Mouse (Mus musculus): ENCODE results near the gene Enkd1. TPM values are rescaled to one million over a fixed set of nuclear protein-coding genes. Genes with fewer than 3 reads are reported as not detected.

Enkd1 gene
- total RNA-seq (2021): 1 to 10 TPM; 1.6 to 1.7 TPM
- long read RNA-seq, experiment 1, partial matches to known transcripts: 0 of 1 reads
- long read RNA-seq, experiment 1, other reads (novel, unspliced or antisense): 0 of 1 reads
- long read RNA-seq, experiment 2: 0 reads

DNA sequence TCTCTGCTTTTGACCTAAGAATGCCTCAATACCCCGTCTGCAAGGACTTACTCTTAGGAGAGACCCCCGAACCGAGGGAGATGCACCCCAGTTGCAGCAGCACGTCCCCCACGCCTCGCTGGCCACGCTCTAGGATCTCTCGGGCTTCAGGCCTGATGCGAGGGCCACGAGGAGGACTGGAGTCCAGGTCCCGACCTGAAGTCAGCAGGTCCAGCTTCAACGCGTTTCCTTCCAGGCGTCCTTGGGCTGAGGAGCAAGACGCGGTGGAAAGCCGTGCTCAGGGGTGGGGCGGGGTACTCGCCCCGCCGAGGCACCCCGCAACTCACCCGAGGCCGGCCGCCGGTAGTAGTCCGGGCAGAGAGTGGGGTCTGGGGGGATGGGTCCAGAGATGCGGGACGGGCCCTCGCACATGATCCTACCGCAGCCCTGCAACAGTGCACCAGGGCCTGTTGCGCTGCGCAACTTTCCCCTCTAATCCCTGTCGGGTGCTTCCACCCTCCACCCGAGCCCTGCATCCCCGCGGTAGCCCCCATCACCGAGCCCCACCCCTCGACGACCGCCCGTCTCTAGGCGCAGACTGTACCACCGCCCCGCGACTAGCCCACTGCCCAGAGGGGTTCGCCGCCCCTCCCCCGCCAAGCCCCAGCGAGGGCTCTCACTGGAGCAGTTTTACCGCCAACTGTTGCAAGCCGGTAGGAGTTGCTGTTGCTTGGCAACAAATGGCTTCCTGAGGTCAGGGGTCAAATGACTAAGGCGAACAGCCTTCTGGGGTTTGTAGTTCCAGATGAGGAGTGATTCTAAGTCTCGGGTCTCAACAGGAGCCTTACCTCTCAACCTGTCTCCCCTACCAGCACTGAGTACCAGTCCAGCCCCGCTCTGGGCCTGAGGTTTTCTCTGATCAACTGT lies at the start of gene Enkd1, which contains the start of gene 4933405L10Rik:
Enkd1 (minus strand) TSS at position 713 of the 906 bp plus-strand sequence.
4933405L10Rik (plus strand) TSS at position 158 of the 906 bp plus-strand sequence.
- intact Hi-C loops (cut with DNase I; ENCODE audit: low total_unique reads): no loop called here
- peak; percentile 81 for DNase-seq

GRCm38 (mm10) chr8:105754688-105755087 lies 46.7 kb upstream of the Enkd1 start:
- intact Hi-C loops (cut with DNase I; ENCODE audit: low total_unique reads): no loop called here
- no peak for DNase-seq

DNA sequence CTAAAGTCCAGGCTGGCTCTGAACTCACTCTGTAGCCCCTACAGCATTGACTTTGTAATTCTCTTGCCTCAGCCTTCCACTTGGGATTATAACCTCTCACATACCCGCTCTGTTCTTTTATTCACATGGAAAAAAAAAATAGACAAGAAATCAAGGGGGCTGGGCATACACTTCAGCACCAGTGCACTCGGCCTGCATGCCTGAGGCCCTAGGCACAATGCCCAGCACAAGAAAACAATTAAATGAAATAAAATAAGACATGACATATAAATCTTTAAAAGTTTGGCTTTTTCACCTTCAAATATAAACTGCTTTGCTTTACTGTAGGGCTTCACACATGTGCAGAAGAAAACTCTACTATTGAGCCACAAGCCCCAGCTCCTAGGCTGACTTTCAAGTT lies 45.9 kb upstream of the Enkd1 start:
- intact Hi-C loops (cut with DNase I; ENCODE audit: low total_unique reads): no loop called here

DNA sequence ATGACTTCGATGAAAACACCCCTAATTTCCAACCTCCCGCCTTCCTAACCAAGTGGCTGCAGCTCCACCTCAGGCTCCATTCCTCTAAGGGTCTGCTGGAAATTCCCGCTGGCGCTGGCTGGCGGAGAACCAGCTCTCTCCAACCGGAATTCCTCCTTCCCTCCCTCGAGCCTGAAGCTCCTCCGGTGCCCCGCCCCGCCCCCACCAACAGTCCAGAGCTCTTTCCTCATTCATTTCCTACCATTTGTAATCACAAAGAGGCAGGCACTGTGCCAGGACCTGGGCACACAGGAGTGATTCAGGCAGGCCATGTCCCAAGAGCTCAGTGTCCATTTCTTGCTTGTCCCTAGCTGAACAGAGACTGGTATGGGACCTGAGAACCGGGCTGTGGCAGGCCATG lies 42.6 kb upstream of the Enkd1 start:
- intact Hi-C loops (cut with DNase I; ENCODE audit: low total_unique reads): no loop called here
- DNase-seq: peak; percentile 58

More for the DNA sequence above, 45.9 kb upstream of the Enkd1 start:
- no peak for DNase-seq

DNA sequence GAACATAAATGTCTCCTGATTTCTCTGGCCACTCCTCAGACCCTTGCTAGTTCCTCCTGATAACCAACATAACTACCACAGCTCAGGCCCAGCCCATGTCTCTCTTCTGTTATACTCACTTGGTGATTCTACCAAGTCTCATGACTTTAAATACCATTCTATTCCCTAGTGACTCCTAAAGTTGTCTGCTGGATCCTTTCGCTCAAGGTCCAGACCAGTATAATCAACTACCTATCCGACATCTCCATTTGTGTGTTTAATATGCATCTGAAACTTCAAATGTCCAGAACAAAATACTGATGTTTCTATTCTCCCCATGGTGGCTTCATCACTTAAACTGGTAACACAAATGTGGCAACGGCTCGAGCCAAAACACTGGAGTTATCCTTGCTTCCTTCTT lies 35.3 kb upstream of the Enkd1 start:
- intact Hi-C loops (cut with DNase I; ENCODE audit: low total_unique reads): no loop called here

DNA sequence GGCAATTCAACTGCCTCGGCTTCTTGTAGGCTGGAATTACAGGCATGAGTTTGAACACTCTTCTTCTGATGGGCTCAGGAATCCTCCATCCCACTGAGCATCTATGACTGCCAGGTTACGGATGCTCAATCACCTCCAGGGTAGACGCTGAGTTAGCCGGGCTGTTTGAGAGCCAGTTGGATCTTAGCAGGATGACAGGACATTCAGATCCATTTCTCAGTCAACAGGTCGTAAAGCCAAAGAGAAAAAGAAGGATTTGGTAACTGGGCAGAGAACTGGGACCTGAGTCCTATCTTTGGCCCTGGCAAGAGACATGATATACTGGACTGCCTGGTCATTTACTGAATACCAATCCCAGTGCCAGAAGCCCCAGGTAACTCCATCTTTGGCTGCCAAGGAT lies 31.2 kb upstream of the Enkd1 start:
- intact Hi-C loops (cut with DNase I; ENCODE audit: low total_unique reads): no loop called here
- DNase-seq: peak; percentile 6

More for the DNA sequence above, 35.3 kb upstream of the Enkd1 start:
- DNase-seq: no peak

DNA sequence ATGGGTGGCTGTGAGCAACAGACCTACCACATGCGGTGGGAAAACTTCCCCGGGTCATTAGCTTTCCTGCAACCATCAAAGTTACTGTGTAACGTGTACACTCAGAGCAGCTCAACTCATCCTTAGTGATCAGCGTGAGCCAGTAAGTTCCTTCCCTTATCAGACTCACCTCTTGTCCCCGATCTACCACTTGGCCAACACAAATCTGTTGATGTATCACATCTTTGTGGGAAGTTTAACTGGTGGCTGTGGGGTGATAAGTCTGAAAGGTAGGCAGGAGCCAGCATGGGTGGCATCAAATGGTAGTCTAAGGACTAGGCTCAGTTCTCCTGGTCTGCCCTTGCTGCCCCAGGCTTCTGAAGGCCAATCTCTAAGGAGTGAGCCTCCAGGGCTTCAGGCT lies 24.2 kb upstream of the Enkd1 start:
- intact Hi-C loops (cut with DNase I; ENCODE audit: low total_unique reads): no loop called here
- DNase-seq: no peak

DNA sequence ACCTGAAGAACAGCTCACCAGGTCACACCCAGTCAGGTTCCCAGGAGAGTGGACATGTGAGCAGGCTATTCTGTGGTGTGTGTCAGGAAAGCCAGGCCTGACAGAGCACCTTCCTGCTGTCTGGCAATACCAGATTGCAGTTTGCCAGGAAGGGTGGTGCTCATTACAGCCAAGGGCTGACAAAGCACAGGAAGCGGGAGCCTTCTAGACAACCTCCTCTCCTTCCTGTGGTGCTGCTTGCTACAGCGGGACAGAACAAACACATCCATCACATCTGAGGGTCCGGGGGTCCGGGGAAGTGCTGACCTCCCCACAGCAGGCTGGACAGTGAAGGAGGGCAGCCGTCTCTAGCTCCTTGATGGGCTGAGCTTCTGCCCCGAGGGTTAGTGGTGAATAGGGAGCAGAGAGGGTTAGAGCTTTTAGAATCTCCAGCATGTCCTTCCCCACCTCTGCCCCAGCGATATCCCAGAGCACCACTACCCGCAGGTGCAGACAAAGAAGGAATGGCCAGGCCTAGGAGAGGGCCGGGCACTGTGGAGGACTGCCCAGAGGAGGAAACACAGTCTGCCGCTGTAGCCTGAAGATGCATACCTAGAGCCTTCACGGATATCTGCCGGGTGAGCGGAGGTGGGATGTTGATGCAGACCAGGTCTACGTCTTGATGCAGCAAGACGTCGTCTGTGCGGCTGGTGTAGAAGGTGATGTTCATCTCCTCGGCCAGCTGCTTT lies 19.6 kb upstream of the Enkd1 start:
- DNase-seq: no peak

DNA sequence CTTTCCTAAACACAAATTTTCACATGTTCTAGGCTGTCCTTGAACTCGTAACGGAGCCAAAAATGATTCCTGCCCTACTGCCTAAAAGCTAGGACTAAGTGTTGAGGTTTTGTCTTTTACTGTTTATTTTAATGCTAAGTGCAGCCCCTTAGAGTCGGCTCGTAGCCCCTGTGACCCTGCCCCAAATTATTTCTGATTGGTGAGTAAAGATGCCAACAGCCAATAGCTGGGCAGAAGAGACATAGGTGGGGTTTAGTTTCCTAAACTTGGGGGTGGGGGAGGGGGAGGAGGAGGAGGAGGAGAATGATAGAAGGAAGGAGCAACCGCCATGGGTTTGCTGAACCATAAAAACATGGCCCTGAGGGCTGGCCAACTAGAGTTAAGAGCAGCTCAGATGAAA lies 17.7 kb upstream of the Enkd1 start:
- DNase-seq: no peak
- intact Hi-C loops (cut with DNase I; ENCODE audit: low total_unique reads): no loop called here

More for the DNA sequence above, 19.6 kb upstream of the Enkd1 start:
- intact Hi-C loops (cut with DNase I; ENCODE audit: low total_unique reads): no loop called here

GRCm38 (mm10) chr8:105722861-105723260 lies 14.9 kb upstream of the Enkd1 start:
- intact Hi-C loops (cut with DNase I; ENCODE audit: low total_unique reads): no loop called here
- DNase-seq: no peak

- intact Hi-C loops (cut with DNase I; ENCODE audit: low total_unique reads): no loop called here
- DNase-seq: no peak
Observed at GRCm38 (mm10) chr8:105719637-105720036, 11.6 kb upstream of the Enkd1 start.

GRCm38 (mm10) chr8:105716302-105716945 lies 8.4 kb upstream of the Enkd1 start:
- no peak for DNase-seq
- intact Hi-C loops (cut with DNase I; ENCODE audit: low total_unique reads): no loop called here

GRCm38 (mm10) chr8:105715042-105715441 lies 7.0 kb upstream of the Enkd1 start:
- no peak for DNase-seq
- intact Hi-C loops (cut with DNase I; ENCODE audit: low total_unique reads): no loop called here

- DNase-seq: peak; percentile 87
- intact Hi-C loops (cut with DNase I; ENCODE audit: low total_unique reads): loop anchor here (5.0 kb wide), 2 partner anchors 118 to 213 kb away; no protein-coding TSS in a partner anchor
Observed at GRCm38 (mm10) chr8:105714139-105714538, 6.1 kb upstream of the Enkd1 start.

GRCm38 (mm10) chr8:105712286-105712685 lies 4.3 kb upstream of the Enkd1 start:
- no peak for DNase-seq
- intact Hi-C loops (cut with DNase I; ENCODE audit: low total_unique reads): loop anchor here (5.0 kb wide), 2 partner anchors 120 to 215 kb away; no protein-coding TSS in a partner anchor

GRCm38 (mm10) chr8:105709317-105709716 lies 1.3 kb upstream of the Enkd1 start:
- no peak for DNase-seq
- intact Hi-C loops (cut with DNase I; ENCODE audit: low total_unique reads): no loop called here

GRCm38 (mm10) chr8:105708675-105709074 lies 665 bp upstream of the Enkd1 start:
- intact Hi-C loops (cut with DNase I; ENCODE audit: low total_unique reads): no loop called here

DNA sequence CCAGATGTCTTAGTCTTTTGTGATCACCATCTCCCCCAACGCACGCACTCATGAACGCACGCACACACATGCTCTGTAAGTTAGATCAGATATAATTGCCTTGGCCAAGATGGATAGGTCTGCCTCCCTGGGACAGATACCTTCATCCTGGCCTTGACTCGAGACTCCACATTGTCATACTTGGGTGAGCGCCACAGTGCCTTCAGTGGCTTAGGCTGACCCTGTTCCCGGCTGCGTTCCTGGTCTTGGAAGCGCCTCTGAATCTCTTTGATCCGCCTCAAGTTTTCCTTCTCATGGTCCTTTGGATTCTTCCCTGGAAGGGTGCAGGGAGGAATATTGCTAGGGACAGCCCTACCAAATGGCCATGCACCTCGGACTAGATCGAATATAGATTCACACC lies 1.6 kb downstream of the Enkd1 start:
- no peak for DNase-seq
- intact Hi-C loops (cut with DNase I; ENCODE audit: low total_unique reads): no loop called here

More at GRCm38 (mm10) chr8:105708675-105709074, 665 bp upstream of the Enkd1 start:
- DNase-seq: no peak

GRCm38 (mm10) chr8:105704955-105705354 lies 3.1 kb downstream of the Enkd1 start:
- intact Hi-C loops (cut with DNase I; ENCODE audit: low total_unique reads): no loop called here
- DNase-seq: no peak

All from gastrocnemius, postnatal 14 days (tissue).